Mouse (Mus musculus) layer of hippocampus, postnatal 10 days (tissue): Measurements from ENCODE around the gene Hivep3. TPM values are rescaled to one million over a fixed set of nuclear protein-coding genes. Genes with fewer than 3 reads are reported as not detected.

Experiments
- DNase-seq, 2 experiments: peaks; one replicate each; pipeline ENCODE4 v3.0.0; 2021; ENCODE audit warnings: low spot score in 2 of 2
- total RNA-seq, 2 experiments: library from RNA; stranded (reverse); gene quantifications; 2 replicates each; pipeline ENCODE4 v1.2.3; 2021

Gene Hivep3
- total RNA-seq, 2 experiments from 2014 or later = 50.6 to 55.3 TPM

GRCm38 (mm10) chr4:119815133-119815792, 81.7 kb downstream of the Hivep3 start:
- DNase-seq = no peak

GRCm38 (mm10) chr4:119815793-119816161, 82.2 kb downstream of the Hivep3 start:
- DNase-seq = no peak

- DNase-seq = peak in 1 of 2 experiments; percentile 33
These were observed 83.2 kb downstream of the Hivep3 start for GRCm38 (mm10) chr4:119816620-119817356.

- DNase-seq = no peak
These were observed 92.4 kb downstream of the Hivep3 start for GRCm38 (mm10) chr4:119825956-119826355.

- no peak for DNase-seq
These were observed 94.8 kb downstream of the Hivep3 start for GRCm38 (mm10) chr4:119828386-119828785.

- no peak for DNase-seq
These were observed 95.4 kb downstream of the Hivep3 start for GRCm38 (mm10) chr4:119828996-119829395.

- no peak for DNase-seq
These were observed 99.7 kb downstream of the Hivep3 start for GRCm38 (mm10) chr4:119833333-119833732.

- no peak for DNase-seq
These were observed 100.3 kb downstream of the Hivep3 start for GRCm38 (mm10) chr4:119833884-119834283.

- DNase-seq = no peak
These were observed 102.6 kb downstream of the Hivep3 start for GRCm38 (mm10) chr4:119836181-119836580.

GRCm38 (mm10) chr4:119837505-119838065, 104.0 kb downstream of the Hivep3 start:
- no peak for DNase-seq

- DNase-seq = no peak
These were observed 104.7 kb downstream of the Hivep3 start for GRCm38 (mm10) chr4:119838308-119838707.

GRCm38 (mm10) chr4:119843294-119843693, 109.7 kb downstream of the Hivep3 start:
- DNase-seq = no peak

- DNase-seq = no peak
These were observed 110.7 kb downstream of the Hivep3 start for GRCm38 (mm10) chr4:119844267-119844666.

GRCm38 (mm10) chr4:119845596-119846161, 112.1 kb downstream of the Hivep3 start:
- no peak for DNase-seq

GRCm38 (mm10) chr4:119852483-119852882, 118.9 kb downstream of the Hivep3 start:
- no peak for DNase-seq

- DNase-seq = no peak
These were observed 120.9 kb downstream of the Hivep3 start for GRCm38 (mm10) chr4:119854307-119855144.

GRCm38 (mm10) chr4:119859454-119859853, 125.9 kb downstream of the Hivep3 start:
- DNase-seq = no peak

GRCm38 (mm10) chr4:119861001-119861400, 127.4 kb downstream of the Hivep3 start:
- no peak for DNase-seq

- no peak for DNase-seq
These were observed 132.4 kb downstream of the Hivep3 start for GRCm38 (mm10) chr4:119865827-119866455.

GRCm38 (mm10) chr4:119867132-119867531, 133.5 kb downstream of the Hivep3 start:
- DNase-seq = no peak

GRCm38 (mm10) chr4:119870411-119870810, 136.8 kb downstream of the Hivep3 start:
- no peak for DNase-seq
